In the genomic region with DNA sequence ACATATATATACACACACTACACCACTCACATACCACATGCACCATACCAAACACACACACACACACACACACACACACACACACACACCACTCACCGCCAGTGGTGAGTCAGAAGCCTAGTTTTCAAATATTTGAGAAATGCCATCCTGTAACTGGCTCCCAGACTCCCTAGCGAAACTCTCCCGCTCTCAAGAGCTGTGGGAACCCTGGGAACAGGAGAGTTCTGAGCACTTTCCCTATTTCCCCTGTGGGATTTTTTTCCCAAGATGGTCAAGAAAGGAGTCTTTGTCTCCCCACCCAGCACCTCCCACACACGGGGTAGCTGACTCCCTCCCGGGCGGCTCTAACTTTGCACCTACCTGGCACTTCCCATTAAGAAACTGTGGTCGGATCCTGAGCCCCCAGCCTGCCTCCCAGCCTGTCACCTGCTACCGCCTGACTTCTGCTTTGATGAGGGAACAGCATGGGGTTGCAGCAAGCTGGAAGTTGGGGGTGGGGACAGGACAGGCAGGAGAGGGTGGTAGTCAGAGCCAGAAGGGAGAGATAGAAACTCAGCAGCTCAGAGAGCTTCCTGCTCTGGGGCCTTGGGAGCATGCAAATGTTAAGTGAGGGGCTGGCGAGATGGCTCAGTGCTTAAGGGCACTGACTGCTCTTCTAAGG, we compare ENCODE assay signal across 14 mouse cellular contexts. TPM values are rescaled to one million over a fixed set of nuclear protein-coding genes. Genes with fewer than 3 reads are reported as not detected.
DNase-seq lines count a peak whose midpoint lies in the region; ATAC-seq and TF ChIP-seq lines count a peak whose summit lies in the region.
"Had no signal": no experiment of that assay in that cellular context is flagged by ENCODE, and none has a peak within 500 bp of the region (broad histone marks: within the 10 kb centered on the region; RNA-seq: fewer than 3 reads in every experiment).

No protein-coding gene starts in this region.

- no peak overlapping the region for H3K27ac ChIP-seq in heart, embryonic 11.5 days (ENCODE audit: low read depth, low read length)
- H3K27ac ChIP-seq in lung, embryonic 14.5 days (ENCODE audit: low read depth), result peak overlapping the region; percentile 82
- H3K27ac ChIP-seq in limb, embryonic 13.5 days, result no peak overlapping the region

- no peak for TF ChIP-seq CTCF in lung, embryonic 14.5 days (IDR thresholded peaks at IDR 0.05; ENCODE audit: low read depth)

- H3K36me3 ChIP-seq in heart, embryonic 11.5 days (ENCODE audit: control insufficient read depth, insufficient read depth, low read length), result no peaks in the 10 kb centered on the region
- no peaks in the 10 kb centered on the region for H3K36me3 ChIP-seq in lung, embryonic 14.5 days (ENCODE audit: insufficient read depth)
- no peaks in the 10 kb centered on the region for H3K36me3 ChIP-seq in limb, embryonic 13.5 days

- H3K4me1 ChIP-seq in heart, embryonic 11.5 days (ENCODE audit: control insufficient read depth, insufficient read depth, low read length), result peaks cover 3% of the 10 kb centered on the region; the same call in 1 of the 2 replicates
- peaks cover 6% of the 10 kb centered on the region; the same call in 1 of the 2 replicates for H3K4me1 ChIP-seq in lung, embryonic 14.5 days (ENCODE audit: insufficient read depth)
- peaks cover 6% of the 10 kb centered on the region; the same call in 1 of the 2 replicates for H3K4me1 ChIP-seq in limb, embryonic 13.5 days

- peak overlapping the region; percentile 34; the same call in 1 of the 2 replicates for H3K4me2 ChIP-seq in heart, embryonic 11.5 days
- H3K4me2 ChIP-seq in lung, embryonic 14.5 days, result peak overlapping the region; percentile 31
- H3K4me2 ChIP-seq in limb, embryonic 13.5 days (replicated peaks), result peak overlapping the region; percentile 19; the same call in 1 of the 2 replicates

- ATAC-seq in heart, embryonic 11.5 days (replicated peaks; ENCODE audit: insufficient number of reproducible peaks, low FRiP score, low TSS enrichment), result no peak
- ATAC-seq in lung, embryonic 14.5 days (ENCODE audit: insufficient read depth), result peak; percentile 25; the same call in 1 of the 2 replicates
- ATAC-seq in limb, embryonic 13.5 days (ENCODE audit: low FRiP score, low read depth), result no peak
- ATAC-seq: forebrain, embryonic 16.5 days; inflammation-experienced regulatory T-cells, adult 6 months had no signal

- H3K9ac ChIP-seq in heart, embryonic 11.5 days (ENCODE audit: low read depth, low read length), result no peak overlapping the region; the same call in 1 of the 2 replicates
- no peak overlapping the region for H3K9ac ChIP-seq in lung, embryonic 14.5 days
- no peak overlapping the region for H3K9ac ChIP-seq in limb, embryonic 13.5 days

- no peak for DNase-seq in heart, adult 18-20 months
- peak; percentile 66 for DNase-seq in lung, embryonic 14.5 days
- DNase-seq in lung, postnatal 14 days, result no peak
- DNase-seq in Muller cell, postnatal 12 days (ENCODE audit: inconsistent ontology term), result peak; percentile 81
- DNase-seq in right cerebral cortex, postnatal 10 days (ENCODE audit: low spot score in 2 of 2), result no peak
- no peak for DNase-seq in thymus, postnatal 10 days (ENCODE audit: low spot score in 2 of 2)
- DNase-seq: adrenal gland, postnatal 10 days; cerebellum, postnatal 14 days; right cerebral cortex, postnatal 14 days; thymus, adult 18-20 months had no signal

- H3K9me3 ChIP-seq in heart, embryonic 11.5 days (replicated peaks; ENCODE audit: control insufficient read depth, low read length), result no peaks in the 10 kb centered on the region
- H3K9me3 ChIP-seq in lung, embryonic 14.5 days (ENCODE audit: low read depth, low read length), result no peaks in the 10 kb centered on the region
- H3K9me3 ChIP-seq in limb, embryonic 13.5 days, result no peaks in the 10 kb centered on the region

- H3K27me3 ChIP-seq in heart, embryonic 11.5 days (ENCODE audit: control insufficient read depth, insufficient read depth, low read length), result no peaks in the 10 kb centered on the region
- no peaks in the 10 kb centered on the region for H3K27me3 ChIP-seq in lung, embryonic 14.5 days (ENCODE audit: insufficient read depth, low read length)
- no peaks in the 10 kb centered on the region for H3K27me3 ChIP-seq in limb, embryonic 13.5 days

- 14% methylated on average over 9 of the region's 9 CpGs for WGBS in heart, embryonic 11.5 days (ENCODE audit: insufficient replicate concordance)
- WGBS in lung, embryonic 14.5 days, result 19% methylated on average over 9 of the region's 9 CpGs
- 15% methylated on average over 9 of the region's 9 CpGs for WGBS in limb, embryonic 13.5 days

- no peak overlapping the region for H3K4me3 ChIP-seq in heart, embryonic 11.5 days (ENCODE audit: low read depth, low read length)
- H3K4me3 ChIP-seq in lung, embryonic 14.5 days (ENCODE audit: low read depth, low read length), result no peak overlapping the region
- no peak overlapping the region for H3K4me3 ChIP-seq in limb, embryonic 13.5 days

RNA-seq across cellular contexts. Expression of a gene that starts 11.3 kb away (rescaled TPM):
- 17.5 and 22.5 TPM in 2 replicates for polyA plus RNA-seq in heart, embryonic 11.5 days (2014; fragmentation: Nextera tagmentation; extraction: Ambion mirVana)
- total RNA-seq in heart, adult 18-20 months (2021), result 10 to 100 TPM; 16.0 to 16.2 TPM
- 44.1 and 47.5 TPM in 2 replicates for polyA plus RNA-seq in lung, embryonic 14.5 days (2014; fragmentation: Nextera tagmentation; extraction: Ambion mirVana)
- polyA plus RNA-seq in limb, embryonic 13.5 days (2015; fragmentation: Nextera tagmentation; extraction: Ambion mirVana), result 20.2 and 24.1 TPM in 2 replicates

RNA-seq across cellular contexts. Expression of a gene that starts 23.2 kb away (rescaled TPM):
- polyA plus RNA-seq in heart, embryonic 11.5 days (2014; fragmentation: Nextera tagmentation; extraction: Ambion mirVana), result not detected in 2 replicates
- not detected for total RNA-seq in heart, adult 18-20 months (2021)
- polyA plus RNA-seq in lung, embryonic 14.5 days (2014; fragmentation: Nextera tagmentation; extraction: Ambion mirVana), result 0.08 TPM in 2 replicates
- 0.19 and 0.20 TPM in 2 replicates for polyA plus RNA-seq in limb, embryonic 13.5 days (2015; fragmentation: Nextera tagmentation; extraction: Ambion mirVana)

RNA-seq across cellular contexts. Expression of a gene that starts 57.9 kb away (rescaled TPM):
- polyA plus RNA-seq in heart, embryonic 11.5 days (2014; fragmentation: Nextera tagmentation; extraction: Ambion mirVana), result 21.2 and 28.6 TPM in 2 replicates
- total RNA-seq in heart, adult 18-20 months (2021), result 10 to 100 TPM; 63.9 to 82.2 TPM
- 53.8 and 57.4 TPM in 2 replicates for polyA plus RNA-seq in lung, embryonic 14.5 days (2014; fragmentation: Nextera tagmentation; extraction: Ambion mirVana)
- polyA plus RNA-seq in limb, embryonic 13.5 days (2015; fragmentation: Nextera tagmentation; extraction: Ambion mirVana), result 70.6 and 72.2 TPM in 2 replicates

Comparison
In these comparisons a context has a peak if more than half of its experiments do, and no peak if none do; other contexts are left out.
1. DNase-seq: peak in lung, embryonic 14.5 days (single experiment) and Muller cell, postnatal 12 days (single experiment); none in heart, adult 18-20 months (0 of 2), lung, postnatal 14 days (single experiment), right cerebral cortex, postnatal 10 days (0 of 2) and thymus, postnatal 10 days (0 of 2).
2. Peak in every context shown above with its lines, with median percentiles within 50 percentile points of each other: H3K4me2 ChIP-seq.